Mouse (Mus musculus): ENCODE measurements around the gene Btbd9.

The Btbd9 gene

DNA sequence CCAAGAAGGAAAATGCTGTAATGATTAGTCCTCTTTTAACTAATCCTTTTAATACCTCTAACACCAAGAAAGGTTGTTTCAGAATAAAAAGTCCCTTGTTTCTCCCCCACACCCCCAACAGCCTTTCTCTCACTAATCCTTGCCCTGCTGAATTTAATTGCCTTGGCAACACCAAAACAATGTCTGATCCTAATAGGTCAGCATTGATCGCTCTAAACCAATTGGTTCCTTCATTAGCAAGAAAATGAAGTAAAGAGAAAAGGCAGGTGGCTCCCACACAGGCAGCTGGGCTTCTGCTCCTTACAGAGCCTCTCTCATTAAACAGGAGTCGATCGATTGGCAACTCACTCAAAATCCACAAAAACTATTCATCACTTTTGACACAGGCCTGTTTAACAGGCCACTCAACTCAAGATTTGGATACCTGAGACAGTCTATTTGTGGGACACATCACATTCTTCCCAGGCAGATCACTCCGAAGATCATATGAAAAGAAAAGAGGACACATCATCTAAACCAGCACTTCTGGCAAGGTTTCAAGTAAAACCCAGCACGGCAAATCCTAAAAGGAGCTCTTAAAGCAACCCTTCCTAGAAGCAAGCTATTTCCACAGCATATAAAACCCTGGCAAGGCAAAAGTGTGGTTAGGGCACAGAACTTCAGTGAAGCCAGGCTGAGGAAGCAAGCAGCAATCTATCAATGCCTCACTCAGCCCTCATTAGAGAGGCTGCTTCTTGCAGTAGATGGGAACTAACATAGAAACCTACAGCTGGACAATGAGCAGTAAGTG is 197.9 kb downstream of the Btbd9 start:
- no peak for DNase-seq

DNA sequence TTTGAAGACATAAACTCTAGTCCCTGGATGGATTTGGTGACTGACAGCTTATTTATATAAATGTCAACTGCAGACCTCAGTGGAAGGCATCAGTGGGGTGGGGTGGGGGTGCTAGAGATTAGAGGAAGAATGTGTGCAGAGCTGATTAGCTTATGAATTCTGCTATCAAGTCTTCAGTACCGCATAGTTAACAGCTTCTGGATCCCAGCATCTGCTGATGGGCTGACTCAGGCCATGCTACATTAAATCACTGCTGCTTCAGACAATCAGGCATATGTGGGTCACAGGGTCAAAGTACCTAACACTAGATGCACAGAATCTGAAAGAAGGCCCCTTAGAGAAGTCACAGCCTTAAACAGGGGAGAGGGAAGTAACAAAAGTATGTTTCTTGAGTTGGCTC is 198.5 kb downstream of the Btbd9 start:
- no peak for DNase-seq

DNA sequence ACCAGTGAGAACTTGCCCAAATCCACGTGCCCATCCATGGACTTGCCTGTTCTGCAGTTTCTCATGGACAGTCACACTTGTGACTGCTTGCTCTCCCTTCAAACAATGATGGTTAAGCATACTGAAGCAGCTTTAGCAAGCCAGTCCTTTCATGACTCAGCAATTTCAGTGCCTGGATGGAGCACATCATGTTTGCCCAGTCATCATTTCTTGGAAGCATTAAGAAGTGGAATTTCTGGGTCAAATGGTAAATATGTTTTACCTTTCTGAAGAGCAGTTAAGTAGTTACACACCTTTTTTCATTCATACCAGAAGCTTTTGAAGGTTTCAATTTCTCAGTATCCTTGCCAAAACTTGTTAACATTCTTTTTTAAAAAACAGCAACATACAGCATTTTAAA is 201.2 kb downstream of the Btbd9 start:
- DNase-seq: peak; percentile 58

DNA sequence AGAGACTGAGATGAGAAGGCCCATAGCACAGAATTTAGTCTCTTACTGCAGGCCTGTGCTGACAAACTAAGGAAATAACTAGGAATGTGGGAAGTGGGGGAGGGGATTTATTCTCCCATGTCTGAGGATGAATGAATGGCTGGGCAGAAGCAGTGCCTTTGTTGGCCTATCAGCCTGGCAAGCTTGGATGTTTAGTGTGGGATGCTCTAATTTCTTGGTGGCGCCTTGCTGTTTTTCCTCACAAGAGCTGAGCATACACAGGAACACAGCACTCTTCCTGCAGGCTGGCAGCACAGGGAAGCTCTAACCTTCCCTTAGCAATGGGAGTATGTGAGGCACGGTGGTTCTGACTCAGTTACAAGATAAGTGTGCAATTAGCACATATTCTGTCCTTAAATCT is 207.7 kb downstream of the Btbd9 start:
- peak; percentile 63 for DNase-seq

DNA sequence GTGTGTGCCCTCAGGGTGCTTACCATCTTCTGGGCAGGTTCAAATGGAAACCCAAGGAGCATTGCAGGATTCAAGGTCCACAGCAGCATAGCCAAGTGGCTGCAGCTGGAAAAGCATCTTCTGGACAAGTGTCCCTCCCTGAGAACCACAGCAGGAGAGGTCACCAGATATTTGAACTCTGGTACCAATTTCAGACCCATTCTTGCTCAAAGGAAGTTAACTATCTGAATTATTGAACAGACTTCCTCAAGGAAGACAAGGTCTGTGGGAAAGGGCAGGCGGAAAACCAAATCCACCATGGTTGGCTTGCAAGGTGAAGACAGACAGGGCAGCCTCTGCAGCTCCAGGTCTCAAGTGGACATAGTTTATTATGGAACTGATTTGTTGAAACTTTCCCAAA is 211.6 kb downstream of the Btbd9 start:
- no peak for DNase-seq

DNA sequence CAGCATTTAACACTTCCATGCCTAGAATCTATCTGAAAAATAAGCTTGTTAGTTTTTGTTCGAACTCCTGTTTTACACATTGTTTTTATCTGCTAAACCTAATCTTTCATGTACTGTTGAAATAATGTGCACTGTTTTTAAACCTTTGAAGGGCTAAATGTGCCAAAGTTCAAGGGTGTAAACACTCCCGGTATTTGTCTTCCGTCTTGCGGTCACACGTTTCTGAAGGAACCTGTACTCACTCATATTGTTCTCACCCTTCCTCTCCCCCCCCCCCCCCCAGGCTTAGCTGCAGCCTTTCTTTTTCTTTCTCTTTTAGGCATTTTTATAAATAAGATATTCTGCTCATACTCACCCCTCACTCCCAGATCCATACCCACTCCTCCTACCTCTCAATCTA is 212.9 kb downstream of the Btbd9 start:
- peak; percentile 47 for DNase-seq

DNA sequence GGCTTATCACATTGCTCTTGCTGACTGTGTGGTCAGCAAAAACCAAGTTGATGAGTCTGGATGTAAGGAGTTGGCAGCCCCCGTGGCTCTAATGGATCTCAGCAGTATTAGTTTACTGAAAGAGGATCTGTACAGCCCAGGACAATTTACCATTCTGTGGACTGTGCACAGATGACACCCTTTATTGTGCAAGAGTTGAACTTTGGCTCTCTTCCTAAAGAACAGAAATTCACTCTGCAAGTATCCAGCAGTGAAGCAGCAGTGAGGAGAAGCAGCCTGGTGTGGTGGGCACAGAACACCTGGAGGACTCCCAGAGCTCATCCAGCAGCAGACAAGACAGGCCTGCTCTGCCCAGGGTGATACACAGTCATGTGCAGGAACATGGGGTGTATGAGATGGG is 215.6 kb downstream of the Btbd9 start:
- DNase-seq: no peak

DNA sequence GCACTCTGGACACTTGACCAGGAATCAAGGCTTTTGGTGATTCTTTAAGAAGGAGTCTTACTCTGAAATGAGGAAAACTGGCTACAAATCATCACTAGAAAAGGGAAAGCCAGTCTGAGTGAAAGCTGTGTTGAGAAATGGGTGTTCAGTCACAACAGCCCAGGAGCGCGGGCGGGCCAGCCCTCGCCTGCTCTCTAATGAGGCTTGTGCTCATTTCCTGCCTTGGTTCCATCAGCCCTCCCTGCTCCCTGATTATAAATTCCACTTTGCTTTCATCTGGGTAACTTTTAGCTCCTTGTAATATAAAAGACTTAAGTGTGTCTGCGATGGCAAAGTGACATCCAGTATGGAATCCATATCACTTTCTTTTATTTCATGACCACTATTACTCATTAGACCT is 216.9 kb downstream of the Btbd9 start:
- no peak for DNase-seq

DNA sequence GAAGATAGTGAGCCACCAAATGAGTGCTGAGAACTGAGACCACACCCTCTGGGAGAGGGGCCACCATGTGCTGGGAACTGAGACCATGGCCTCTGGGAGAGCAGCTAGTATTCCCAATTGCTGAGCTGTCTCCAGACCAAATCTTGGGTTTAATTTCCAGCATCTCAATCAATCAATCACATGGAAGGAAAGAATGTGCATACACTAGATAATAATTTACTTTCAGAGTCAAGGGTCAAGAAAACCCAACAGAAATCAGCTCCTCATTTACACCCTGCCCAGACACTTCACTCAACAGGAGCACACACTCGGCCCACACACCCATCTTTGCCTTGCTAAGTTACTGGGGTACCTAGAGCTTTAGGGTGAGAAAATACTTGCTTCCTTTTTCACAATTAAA is 220.9 kb downstream of the Btbd9 start:
- DNase-seq: no peak

DNA sequence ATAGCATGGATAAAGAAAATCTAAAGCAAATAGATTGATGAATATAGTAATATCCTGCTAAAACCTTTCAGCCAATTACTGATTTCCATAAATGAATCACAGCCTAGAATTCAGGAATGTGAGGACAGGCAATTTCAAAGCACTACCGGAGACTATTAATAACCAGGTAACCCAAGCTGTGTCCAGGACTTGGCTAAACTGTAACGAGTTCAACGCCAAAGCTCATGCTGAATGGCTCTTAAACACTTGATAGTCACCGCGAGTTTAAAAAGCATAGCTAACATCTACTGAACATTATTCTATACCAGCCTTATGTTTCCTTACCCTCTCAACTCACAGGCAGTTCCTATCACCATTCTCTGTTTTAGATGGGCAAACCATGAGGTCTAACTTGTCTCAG is 221.9 kb downstream of the Btbd9 start:
- DNase-seq: no peak

DNA sequence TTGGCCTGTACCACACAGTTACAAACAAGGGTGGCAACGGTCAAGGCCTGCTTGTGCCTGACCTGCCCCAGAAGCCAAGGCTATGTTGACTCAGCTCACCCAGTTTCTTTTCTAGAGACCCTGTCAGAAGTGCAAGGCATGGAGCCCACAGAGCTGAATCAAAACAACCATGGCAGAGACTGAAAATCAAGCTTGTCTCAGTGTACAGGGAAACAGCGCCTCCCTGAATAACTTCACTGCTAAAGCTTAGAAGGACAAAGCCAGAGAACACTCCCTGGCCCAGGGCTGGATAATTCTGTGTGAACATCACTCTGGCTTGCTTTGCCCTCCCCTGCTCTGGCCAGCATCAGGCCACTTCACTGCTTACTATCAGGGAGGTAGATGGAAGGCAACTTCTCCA is 228.3 kb downstream of the Btbd9 start:
- DNase-seq: no peak

DNA sequence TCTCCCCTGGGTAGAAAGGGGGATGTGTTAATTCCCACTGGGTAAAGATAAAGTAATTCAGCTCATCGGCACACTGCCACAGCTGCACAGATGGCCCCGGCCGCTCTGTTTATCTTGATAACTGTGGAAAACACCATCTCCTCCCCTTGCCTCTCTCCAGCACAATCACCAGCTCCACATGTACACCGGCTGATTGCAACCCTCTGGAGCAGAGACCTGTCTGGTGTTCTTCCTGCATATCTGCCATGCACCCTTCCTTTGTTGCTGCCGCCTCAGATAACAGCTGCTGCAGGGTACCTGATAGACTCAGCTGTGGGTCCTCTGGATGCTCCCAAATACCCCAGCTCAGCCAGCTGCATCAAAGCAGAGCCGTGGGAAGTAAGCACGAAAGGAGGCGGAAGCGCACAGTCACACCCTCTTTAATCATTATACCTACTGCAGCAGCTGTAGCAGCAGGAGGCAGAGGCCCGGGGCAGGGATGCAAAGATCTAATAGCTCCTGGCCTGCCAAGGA is 229.1 kb downstream of the Btbd9 start:
- no peak for DNase-seq

DNA sequence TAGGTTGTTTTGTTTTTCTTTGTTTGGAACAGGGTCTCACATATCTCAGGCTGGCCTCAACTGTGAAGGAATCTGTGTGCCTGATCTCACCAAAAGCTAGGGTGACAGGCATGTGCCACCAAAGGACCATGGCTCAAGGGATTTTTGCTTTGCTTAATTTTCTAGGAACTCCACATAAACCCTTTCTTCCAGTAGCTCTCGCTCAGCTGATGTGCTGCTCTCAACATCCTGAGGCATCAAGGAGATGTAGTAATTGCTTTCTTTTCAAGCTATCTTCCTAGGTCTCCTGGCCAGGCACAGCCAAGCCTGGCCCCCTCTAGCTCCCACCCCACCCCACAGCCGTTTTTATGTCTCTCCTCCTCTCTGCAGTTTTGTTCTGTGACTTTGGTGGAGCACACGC is 231.3 kb downstream of the Btbd9 start:
- no peak for DNase-seq

DNA sequence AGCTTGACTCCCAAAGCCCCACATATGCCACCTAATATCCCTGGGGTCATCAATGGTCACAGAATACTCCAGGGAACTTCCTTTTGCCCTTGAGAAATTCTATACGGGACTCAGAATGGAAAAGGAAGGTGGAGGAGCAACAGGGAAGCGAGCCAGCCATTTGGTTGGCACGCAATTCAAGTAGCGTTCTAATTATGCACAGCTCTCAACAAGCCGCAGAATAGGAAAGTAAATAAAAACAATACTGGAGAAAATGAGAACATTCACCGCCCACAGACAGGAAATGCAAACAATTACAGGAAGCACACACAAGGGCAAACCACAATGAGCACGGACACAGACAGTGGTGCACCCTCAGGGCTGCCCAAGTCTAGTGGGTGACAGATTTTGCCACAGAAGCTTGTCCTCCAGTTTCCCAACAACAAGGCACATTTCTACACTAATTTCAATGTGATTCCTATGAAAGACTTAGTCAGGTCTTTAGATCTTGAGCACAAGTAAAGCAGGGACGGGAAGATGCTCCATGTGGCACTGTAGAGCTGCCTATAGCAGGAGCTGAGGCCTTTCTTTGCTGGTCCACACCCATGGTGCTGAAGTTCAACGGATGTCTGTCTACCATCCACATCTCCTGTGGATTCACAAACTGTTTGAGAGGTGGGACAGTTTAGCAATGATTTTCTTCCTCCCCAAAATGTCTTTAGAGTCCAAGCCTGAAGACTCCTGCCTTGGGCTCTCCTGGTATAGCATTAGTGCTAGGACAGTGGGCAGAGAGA is 232.4 kb downstream of the Btbd9 start:
- DNase-seq: peak; percentile 38

DNA sequence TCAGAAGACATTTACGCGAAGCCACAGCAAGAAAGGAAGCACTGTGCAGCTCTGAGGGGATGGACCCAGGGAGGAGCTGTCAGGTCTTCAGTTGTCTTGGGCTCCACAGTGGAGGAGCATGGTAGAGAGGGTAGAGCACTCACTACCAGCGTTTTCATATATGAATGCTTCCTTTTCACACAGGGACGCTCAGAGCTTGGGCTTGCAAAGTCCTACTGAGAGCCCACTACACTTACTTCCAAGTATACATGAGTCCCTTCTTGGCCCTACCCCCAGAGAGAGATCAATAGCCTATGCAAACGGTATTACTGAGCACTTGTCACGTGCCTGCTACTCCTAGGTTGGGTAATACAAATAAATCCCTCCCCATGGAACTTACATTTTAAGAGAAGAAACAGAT is 234.7 kb downstream of the Btbd9 start:
- no peak for DNase-seq

DNA sequence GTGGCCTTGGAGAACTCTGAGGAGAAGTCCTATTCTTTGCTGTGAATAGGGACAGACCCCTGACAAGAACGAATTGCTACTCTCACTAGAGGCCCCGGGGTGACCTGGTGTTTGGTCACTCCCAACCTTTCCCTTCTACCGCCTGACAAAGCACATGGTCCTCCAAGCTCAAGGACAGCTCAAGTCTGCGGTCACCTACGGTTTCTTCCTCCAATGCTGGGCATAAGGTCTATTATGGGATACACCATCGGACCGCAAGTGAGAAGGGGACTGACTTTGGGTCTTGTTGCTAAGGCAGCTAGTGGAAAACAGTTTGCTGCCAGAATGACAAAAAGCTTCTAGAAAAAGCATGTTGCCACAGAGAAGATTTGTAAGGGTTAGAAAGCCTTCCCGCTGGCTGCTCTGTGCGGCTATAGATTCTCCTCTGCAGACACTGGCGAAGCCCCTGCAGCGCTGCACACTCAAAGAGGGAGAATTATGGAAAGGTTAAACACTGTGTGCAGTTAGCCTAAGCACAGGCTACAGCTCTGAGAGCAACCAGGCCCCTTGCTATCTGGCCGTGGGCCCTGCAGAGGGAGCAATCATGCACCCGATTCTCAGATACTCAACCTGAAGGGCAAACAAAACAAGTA is 235.7 kb downstream of the Btbd9 start:
- no peak for DNase-seq

DNA sequence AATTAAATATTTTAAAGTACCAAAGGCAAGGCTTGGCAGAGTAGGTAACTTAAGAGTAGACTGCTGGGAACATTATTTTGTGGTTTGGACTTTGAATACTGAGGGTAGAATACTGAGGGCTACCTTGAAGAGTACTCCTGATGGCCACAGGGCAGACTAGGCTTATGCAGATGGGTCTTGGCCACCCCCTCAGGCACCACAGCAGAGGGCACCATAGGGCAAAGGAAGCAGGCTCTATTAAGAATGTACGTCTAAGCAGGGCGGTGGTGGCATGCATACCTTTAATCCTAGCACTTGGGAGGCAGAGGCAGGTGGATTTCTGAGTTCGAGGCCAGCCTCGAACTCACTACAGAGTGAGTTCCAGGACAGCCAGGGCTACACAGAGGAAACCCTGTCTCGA is 237.0 kb downstream of the Btbd9 start:
- DNase-seq: no peak

DNA sequence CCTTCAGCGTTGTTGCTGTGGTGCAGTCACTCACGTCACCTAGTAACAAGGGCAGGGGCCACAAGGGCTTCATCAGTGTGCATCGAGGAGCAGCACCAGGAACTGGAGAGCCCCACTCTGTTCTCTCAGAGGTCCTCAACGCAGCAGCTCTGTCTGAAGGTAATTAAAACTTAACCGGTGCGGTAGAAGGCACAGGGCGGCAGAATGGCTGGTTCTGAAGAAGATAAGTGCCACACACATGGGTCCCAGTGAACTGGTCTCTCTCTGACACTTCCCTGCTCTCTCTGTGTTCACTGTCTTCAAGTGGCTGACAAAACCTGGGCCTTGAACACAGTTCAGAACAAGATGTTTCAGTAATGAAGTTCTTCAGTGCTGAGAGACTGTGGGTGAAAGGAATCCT is 239.5 kb downstream of the Btbd9 start:
- no peak for DNase-seq

DNA sequence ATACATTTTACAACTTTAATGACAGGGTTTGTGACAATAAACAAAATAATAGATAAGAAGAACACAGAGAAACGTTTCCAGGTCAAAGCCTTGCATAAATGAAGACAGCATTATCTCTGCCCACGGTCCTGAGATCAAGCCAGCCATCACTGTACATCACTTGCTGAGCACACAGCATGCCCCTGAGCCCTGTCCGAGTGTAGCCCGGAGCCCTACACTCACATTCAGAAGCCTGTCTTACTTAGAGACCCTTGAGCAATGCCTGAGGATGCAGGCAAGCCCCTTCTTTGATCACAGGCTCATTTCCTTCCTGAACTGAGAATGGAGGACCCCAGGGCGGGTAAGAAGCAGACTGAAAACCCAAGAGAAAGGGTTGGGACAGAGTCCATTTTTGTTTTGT is 240.0 kb downstream of the Btbd9 start:
- no peak for DNase-seq

DNA sequence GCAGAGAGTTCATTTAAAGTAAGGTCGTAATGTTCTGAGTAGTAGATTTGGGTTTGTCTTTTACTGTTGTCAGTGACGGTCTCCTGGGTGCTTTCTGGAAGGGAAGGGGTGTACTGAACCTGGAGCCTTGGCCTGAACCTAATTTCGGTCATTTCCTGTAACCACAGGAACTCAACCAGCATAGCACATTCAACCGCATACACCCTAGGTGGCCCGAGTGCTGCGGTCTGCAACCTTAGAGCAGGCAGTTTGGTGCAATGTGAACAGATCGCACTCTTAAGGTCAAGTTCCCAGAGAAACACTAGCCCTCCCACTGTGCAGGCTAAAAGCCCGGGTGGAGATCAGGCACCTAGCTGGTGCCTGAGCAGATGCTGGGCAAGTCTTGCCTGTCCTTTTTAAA is 240.5 kb downstream of the Btbd9 start:
- no peak for DNase-seq

DNA sequence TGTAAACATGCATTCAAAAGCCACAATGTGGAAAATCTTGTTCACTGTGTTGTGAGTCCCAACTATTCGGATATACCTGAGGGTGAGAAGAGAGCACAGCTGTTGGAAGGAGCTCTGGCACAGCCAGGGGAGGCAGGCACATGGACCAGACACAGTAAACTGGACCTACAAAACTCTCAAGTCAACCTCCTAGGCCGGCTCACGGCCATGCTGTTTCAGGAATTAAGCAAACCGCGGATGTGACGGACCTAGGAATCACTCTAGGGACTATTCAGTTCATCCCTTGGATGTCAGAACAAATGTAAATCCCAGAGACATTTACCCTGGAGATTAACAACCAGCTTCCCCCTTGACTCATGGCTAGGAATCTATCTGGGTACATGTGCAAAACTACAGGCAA is 242.0 kb downstream of the Btbd9 start:
- no peak for DNase-seq

DNA sequence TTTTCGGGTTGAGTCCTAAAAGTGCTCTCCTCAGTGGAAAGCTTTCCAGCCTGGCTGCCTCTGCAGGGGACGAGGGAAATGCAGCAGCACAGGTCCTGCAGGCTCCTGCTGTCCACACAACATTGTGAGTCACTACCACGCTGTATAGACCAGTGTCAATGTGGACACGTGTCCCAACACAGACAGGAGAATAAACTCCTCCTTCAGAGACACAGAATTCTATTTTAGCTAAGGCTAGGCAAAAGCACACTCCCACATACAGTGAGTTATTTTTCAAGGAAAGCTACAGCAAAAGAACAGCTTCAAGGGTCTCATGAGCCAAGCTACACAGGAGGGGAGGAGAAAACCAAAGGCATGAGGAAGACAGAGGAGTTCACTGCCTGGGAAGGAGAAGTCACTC is 243.2 kb downstream of the Btbd9 start:
- no peak for DNase-seq

DNA sequence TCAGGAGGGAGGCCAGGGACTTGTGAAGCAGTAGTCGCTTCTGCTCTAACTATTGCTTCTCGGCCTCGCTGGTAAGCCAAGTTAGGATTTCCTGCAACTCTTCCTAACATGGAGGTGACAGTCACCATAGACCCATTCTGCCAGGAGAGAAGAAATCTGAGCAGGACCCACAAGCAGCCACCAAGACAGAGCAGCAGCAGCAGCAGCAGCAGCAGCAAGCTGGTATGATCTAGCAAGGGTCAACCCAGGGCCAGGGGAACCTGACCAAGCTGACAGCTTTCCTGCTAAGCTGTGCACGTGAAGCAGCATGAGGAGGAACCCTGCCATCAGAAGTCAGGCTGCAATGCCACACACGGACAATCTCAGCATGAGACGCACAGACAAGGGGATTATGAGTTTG is 244.9 kb downstream of the Btbd9 start:
- DNase-seq: no peak

DNA sequence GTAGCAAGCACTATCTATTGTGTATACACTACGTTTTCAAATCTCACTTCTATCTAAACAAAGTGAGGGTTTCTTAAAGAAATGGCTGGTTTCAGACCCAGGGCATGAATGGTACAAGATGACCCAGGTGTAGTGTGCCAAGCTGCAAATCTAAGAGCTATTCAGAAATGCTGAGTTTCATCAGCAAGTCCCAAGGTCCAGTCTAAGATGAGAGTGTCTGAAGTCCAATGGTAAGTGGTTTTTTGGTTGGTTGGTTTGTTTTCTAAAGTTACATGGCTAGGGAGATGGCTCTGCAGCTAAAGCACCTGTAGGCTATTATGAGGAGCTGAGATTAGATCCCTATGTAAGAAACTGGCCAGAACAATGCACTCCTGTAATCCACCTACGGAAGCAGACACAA is 246.8 kb downstream of the Btbd9 start:
- DNase-seq: no peak
